Mouse (Mus musculus): ENCODE results near the gene Nup62.

Gene Nup62

GRCm38 (mm10) chr7:44818751-44819235 is 2.9 kb downstream of the Nup62 start:
- DNase-seq (ENCODE audit: low spot score): peak; percentile 89

GRCm38 (mm10) chr7:44819391-44819790 is 3.5 kb downstream of the Nup62 start:
- no peak for DNase-seq (ENCODE audit: low spot score)

GRCm38 (mm10) chr7:44819863-44820262 is 4.0 kb downstream of the Nup62 start:
- DNase-seq (ENCODE audit: low spot score): no peak

GRCm38 (mm10) chr7:44820525-44820924 is 4.6 kb downstream of the Nup62 start:
- no peak for DNase-seq (ENCODE audit: low spot score)

- no peak for DNase-seq (ENCODE audit: low spot score)
Observed at GRCm38 (mm10) chr7:44821666-44822448, 6.0 kb downstream of the Nup62 start.

GRCm38 (mm10) chr7:44823409-44823808 is 7.5 kb downstream of the Nup62 start:
- DNase-seq (ENCODE audit: low spot score): no peak

- peak; percentile 80 for DNase-seq (ENCODE audit: low spot score)
Observed at GRCm38 (mm10) chr7:44824872-44825271, 9.0 kb downstream of the Nup62 start.

GRCm38 (mm10) chr7:44826771-44827170 is 10.9 kb downstream of the Nup62 start:
- DNase-seq (ENCODE audit: low spot score): no peak

- DNase-seq (ENCODE audit: low spot score): no peak
Observed at GRCm38 (mm10) chr7:44828706-44829105, 12.8 kb downstream of the Nup62 start.

- no peak for DNase-seq (ENCODE audit: low spot score)
Observed at GRCm38 (mm10) chr7:44832763-44833162, 16.9 kb downstream of the Nup62 start.

- no peak for DNase-seq (ENCODE audit: low spot score)
Observed at GRCm38 (mm10) chr7:44835373-44836015, 19.6 kb downstream of the Nup62 start.

- no peak for DNase-seq (ENCODE audit: low spot score)
Observed at GRCm38 (mm10) chr7:44836016-44836404, 20.1 kb downstream of the Nup62 start.

GRCm38 (mm10) chr7:44836423-44837053 is 20.6 kb downstream of the Nup62 start:
- DNase-seq (ENCODE audit: low spot score): no peak

- no peak for DNase-seq (ENCODE audit: low spot score)
Observed at GRCm38 (mm10) chr7:44838073-44838472, 22.2 kb downstream of the Nup62 start.

- DNase-seq (ENCODE audit: low spot score): no peak
Observed at GRCm38 (mm10) chr7:44839171-44839490, 23.2 kb downstream of the Nup62 start.

GRCm38 (mm10) chr7:44839491-44840191 is 23.8 kb downstream of the Nup62 start:
- DNase-seq (ENCODE audit: low spot score): no peak

GRCm38 (mm10) chr7:44840426-44840825 is 24.5 kb downstream of the Nup62 start:
- DNase-seq (ENCODE audit: low spot score): no peak

- DNase-seq (ENCODE audit: low spot score): no peak
Observed at GRCm38 (mm10) chr7:44841825-44842463, 26.1 kb downstream of the Nup62 start.

- no peak for DNase-seq (ENCODE audit: low spot score)
Observed at GRCm38 (mm10) chr7:44845006-44845405, 29.1 kb downstream of the Nup62 start.

- no peak for DNase-seq (ENCODE audit: low spot score)
Observed at GRCm38 (mm10) chr7:44846804-44847203, 30.9 kb downstream of the Nup62 start.

- no peak for DNase-seq (ENCODE audit: low spot score)
Observed at GRCm38 (mm10) chr7:44847772-44848171, 31.9 kb downstream of the Nup62 start.

All from MN1 (cell line).